Comparison of ENCODE assay signal across 8 mouse cellular contexts in the genomic region with DNA sequence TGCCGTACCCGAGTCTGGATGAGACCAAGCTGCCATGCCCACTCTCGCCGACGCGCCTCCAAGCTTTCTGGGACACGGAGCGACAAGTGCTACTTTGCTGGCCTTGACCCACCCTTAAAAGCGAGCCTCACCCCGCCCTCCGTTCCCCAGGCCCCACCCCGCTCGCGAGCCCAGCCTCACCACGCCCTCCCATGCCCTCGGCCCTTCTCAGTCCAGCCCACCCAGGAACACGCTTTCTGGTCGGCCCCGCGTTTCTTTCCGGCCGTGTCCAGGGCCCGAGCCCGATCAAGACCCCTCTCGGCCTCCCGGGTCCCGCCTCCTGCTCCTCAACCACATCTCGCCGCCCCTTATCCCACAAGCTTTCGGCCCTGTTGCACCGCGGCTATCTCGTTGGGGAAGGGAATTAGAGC. TPM values are rescaled to one million over a fixed set of nuclear protein-coding genes. Genes with fewer than 3 reads are reported as not detected.
DNase-seq lines count a peak whose midpoint lies in the region; ATAC-seq and TF ChIP-seq lines count a peak whose summit lies in the region.

No protein-coding gene starts in this region.

- TF ChIP-seq CTCF in liver, postnatal 0 days (IDR thresholded peaks at IDR 0.05; ENCODE audit: low read depth), result peak; percentile 30
- TF ChIP-seq CTCF in testis, adult 2 months (IDR thresholded peaks at IDR 0.05; ENCODE audit: control insufficient read depth, insufficient read depth, insufficient replicate concordance, low read depth, low read length), result no peak; the same call in 1 of the 2 replicates

- peak; percentile 79 for ATAC-seq in embryonic facial prominence, embryonic 15.5 days (ENCODE audit: insufficient number of reproducible peaks, low FRiP score, low TSS enrichment, low read depth)
- peak; percentile 74 for ATAC-seq in kidney, embryonic 14.5 days (ENCODE audit: low FRiP score, low TSS enrichment)
- peak; percentile 77 for ATAC-seq in liver, postnatal 0 days
- ATAC-seq in neural tube, embryonic 12.5 days (ENCODE audit: low FRiP score, low read depth), result peak; percentile 52

- H3K9me3 ChIP-seq in embryonic facial prominence, embryonic 15.5 days (replicated peaks), result no peaks in the 10 kb centered on the region
- no peaks in the 10 kb centered on the region for H3K9me3 ChIP-seq in heart, embryonic 10.5 days
- no peaks in the 10 kb centered on the region for H3K9me3 ChIP-seq in kidney, embryonic 14.5 days (ENCODE audit: control insufficient read depth, low read length)
- no peaks in the 10 kb centered on the region for H3K9me3 ChIP-seq in liver, postnatal 0 days (ENCODE audit: low read length)
- H3K9me3 ChIP-seq in neural tube, embryonic 12.5 days, result no peaks in the 10 kb centered on the region

- DNase-seq in 3T3-L1 (ENCODE audit: low read depth, low spot score) (peak; percentile 85), adipocyte (ENCODE audit: low spot score) (peak; percentile 89)
- peak; percentile 97 for DNase-seq in heart, embryonic 10.5 days (ENCODE audit: low spot score)
- peak; percentile 94 for DNase-seq in liver, postnatal 0 days

- WGBS in embryonic facial prominence, embryonic 15.5 days, result under 1% methylated on average over 31 of the region's 33 CpGs
- WGBS in heart, embryonic 10.5 days, result under 1% methylated on average over 33 of the region's 33 CpGs
- WGBS in kidney, embryonic 14.5 days, result under 1% methylated on average over 33 of the region's 33 CpGs
- WGBS in liver, postnatal 0 days (ENCODE audit: insufficient replicate concordance), result 0% methylated on average over 32 of the region's 33 CpGs
- WGBS in neural tube, embryonic 12.5 days, result under 1% methylated on average over 33 of the region's 33 CpGs

- H3K4me2 ChIP-seq in embryonic facial prominence, embryonic 15.5 days (replicated peaks), result peak overlapping the region; percentile 61
- H3K4me2 ChIP-seq in kidney, embryonic 14.5 days (replicated peaks; ENCODE audit: low read depth, low read length), result peak overlapping the region; percentile 87
- H3K4me2 ChIP-seq in liver, postnatal 0 days (ENCODE audit: low read depth, low read length), result peak overlapping the region; percentile 91
- H3K4me2 ChIP-seq in neural tube, embryonic 12.5 days (replicated peaks), result peak overlapping the region; percentile 97

- H3K36me3 ChIP-seq in embryonic facial prominence, embryonic 15.5 days, result peaks cover 15% of the 10 kb centered on the region
- peaks cover 26% of the 10 kb centered on the region for H3K36me3 ChIP-seq in heart, embryonic 10.5 days
- H3K36me3 ChIP-seq in kidney, embryonic 14.5 days (ENCODE audit: control insufficient read depth, insufficient read depth, low read length), result peaks cover 20% of the 10 kb centered on the region
- H3K36me3 ChIP-seq in liver, postnatal 0 days (replicated peaks; ENCODE audit: insufficient read depth, low read length), result peaks cover 8% of the 10 kb centered on the region
- peaks cover 17% of the 10 kb centered on the region for H3K36me3 ChIP-seq in neural tube, embryonic 12.5 days
- no peaks in the 10 kb centered on the region for H3K36me3 ChIP-seq in testis, adult 2 months (ENCODE audit: control insufficient read depth, insufficient read depth, low read length)

- no peaks in the 10 kb centered on the region for H3K27me3 ChIP-seq in embryonic facial prominence, embryonic 15.5 days
- no peaks in the 10 kb centered on the region for H3K27me3 ChIP-seq in heart, embryonic 10.5 days (ENCODE audit: insufficient read depth, poor library complexity, severe bottlenecking)
- H3K27me3 ChIP-seq in kidney, embryonic 14.5 days (ENCODE audit: control insufficient read depth, insufficient read depth, low read length), result no peaks in the 10 kb centered on the region
- no peaks in the 10 kb centered on the region for H3K27me3 ChIP-seq in liver, postnatal 0 days (ENCODE audit: insufficient read depth, low read length)
- H3K27me3 ChIP-seq in neural tube, embryonic 12.5 days (replicated peaks), result peaks cover 3% of the 10 kb centered on the region; the same call in 1 of the 2 replicates
- H3K27me3 ChIP-seq in testis, adult 2 months (ENCODE audit: control insufficient read depth, insufficient read depth, low read length), result no peaks in the 10 kb centered on the region

- peak overlapping the region; percentile 98 for H3K4me3 ChIP-seq in embryonic facial prominence, embryonic 15.5 days (replicated peaks)
- H3K4me3 ChIP-seq in heart, embryonic 10.5 days, result peak overlapping the region; percentile 79
- peak overlapping the region; percentile 80 for H3K4me3 ChIP-seq in kidney, embryonic 14.5 days (ENCODE audit: low read length)
- H3K4me3 ChIP-seq in liver, postnatal 0 days (ENCODE audit: low read depth, low read length), result peak overlapping the region; percentile 84
- peak overlapping the region; percentile 86 for H3K4me3 ChIP-seq in neural tube, embryonic 12.5 days
- peak overlapping the region; percentile 97 for H3K4me3 ChIP-seq in testis, adult 2 months (ENCODE audit: control insufficient read depth, low read depth, low read length)

- TF ChIP-seq POLR2A in testis, adult 2 months (IDR thresholded peaks at IDR 0.05; ENCODE audit: control insufficient read depth, low read depth, low read length), result peak; percentile 89

- peak overlapping the region; percentile 89 for H3K9ac ChIP-seq in embryonic facial prominence, embryonic 15.5 days
- H3K9ac ChIP-seq in kidney, embryonic 14.5 days (ENCODE audit: low read depth, low read length), result peak overlapping the region; percentile 94
- H3K9ac ChIP-seq in liver, postnatal 0 days (replicated peaks), result peak overlapping the region; percentile 89
- peak overlapping the region; percentile 86 for H3K9ac ChIP-seq in neural tube, embryonic 12.5 days

- peak; percentile 27; the same call in 1 of the 2 replicates for TF ChIP-seq EP300 in liver, postnatal 0 days (IDR thresholded peaks at IDR 0.05; ENCODE audit: low read depth)

- H3K27ac ChIP-seq in embryonic facial prominence, embryonic 15.5 days (replicated peaks), result peak overlapping the region; percentile 99
- peak overlapping the region; percentile 95 for H3K27ac ChIP-seq in heart, embryonic 10.5 days
- peak overlapping the region; percentile 100 for H3K27ac ChIP-seq in kidney, embryonic 14.5 days (ENCODE audit: low read depth, low read length)
- H3K27ac ChIP-seq in liver, postnatal 0 days (ENCODE audit: low read depth), result peak overlapping the region; percentile 99
- H3K27ac ChIP-seq in neural tube, embryonic 12.5 days, result peak overlapping the region; percentile 93
- peak overlapping the region; percentile 98 for H3K27ac ChIP-seq in testis, adult 2 months (ENCODE audit: control insufficient read depth, insufficient read depth, low read depth, low read length)

- H3K4me1 ChIP-seq in embryonic facial prominence, embryonic 15.5 days, result peaks cover 50% of the 10 kb centered on the region
- H3K4me1 ChIP-seq in heart, embryonic 10.5 days, result peaks cover 51% of the 10 kb centered on the region
- H3K4me1 ChIP-seq in kidney, embryonic 14.5 days (ENCODE audit: control insufficient read depth, insufficient read depth, low read length), result peaks cover 44% of the 10 kb centered on the region
- H3K4me1 ChIP-seq in liver, postnatal 0 days (ENCODE audit: insufficient read depth), result peaks cover 45% of the 10 kb centered on the region
- H3K4me1 ChIP-seq in neural tube, embryonic 12.5 days, result peaks cover 49% of the 10 kb centered on the region
- peaks cover 20% of the 10 kb centered on the region for H3K4me1 ChIP-seq in testis, adult 2 months (ENCODE audit: control insufficient read depth, insufficient read depth, low read length)

RNA-seq across cellular contexts. Expression of gene Nfe2l1, which starts 0.4 kb away (rescaled TPM):
- 71.7 and 76.0 TPM in 2 replicates for polyA plus RNA-seq in embryonic facial prominence, embryonic 15.5 days (2015; fragmentation: Nextera tagmentation; extraction: Ambion mirVana)
- polyA plus RNA-seq in heart, embryonic 10.5 days (2016; fragmentation: Nextera tagmentation; extraction: Ambion mirVana), result 65.0 and 78.7 TPM in 2 replicates
- 37.3 and 43.2 TPM in 2 replicates for polyA plus RNA-seq in kidney, embryonic 14.5 days (2014; fragmentation: Nextera tagmentation; extraction: Ambion mirVana)
- 17.6 and 22.1 TPM in 2 replicates for polyA plus RNA-seq in liver, postnatal 0 days (2015; fragmentation: Nextera tagmentation; extraction: Ambion mirVana)
- 75.5 and 79.5 TPM in 2 replicates for polyA plus RNA-seq in neural tube, embryonic 12.5 days (2016; fragmentation: Nextera tagmentation; extraction: Ambion mirVana)
- polyA plus RNA-seq in testis, adult 2 months (2012; rRNA removed), result 46.7 and 59.1 TPM in 2 replicates

RNA-seq across cellular contexts. Expression of gene Copz2, which starts 20.3 kb away (rescaled TPM):
- polyA plus RNA-seq in embryonic facial prominence, embryonic 15.5 days (2015; fragmentation: Nextera tagmentation; extraction: Ambion mirVana), result 191 and 194 TPM in 2 replicates
- polyA plus RNA-seq in heart, embryonic 10.5 days (2016; fragmentation: Nextera tagmentation; extraction: Ambion mirVana), result 86.6 and 90.1 TPM in 2 replicates
- 94.7 and 106 TPM in 2 replicates for polyA plus RNA-seq in kidney, embryonic 14.5 days (2014; fragmentation: Nextera tagmentation; extraction: Ambion mirVana)
- polyA plus RNA-seq in liver, postnatal 0 days (2015; fragmentation: Nextera tagmentation; extraction: Ambion mirVana), result 51.0 and 55.5 TPM in 2 replicates
- 41.4 and 46.9 TPM in 2 replicates for polyA plus RNA-seq in neural tube, embryonic 12.5 days (2016; fragmentation: Nextera tagmentation; extraction: Ambion mirVana)
- 5.3 and 6.7 TPM in 2 replicates for polyA plus RNA-seq in testis, adult 2 months (2012; rRNA removed)

RNA-seq across cellular contexts. Expression of gene Cbx1, which starts 40.5 kb away (rescaled TPM):
- polyA plus RNA-seq in embryonic facial prominence, embryonic 15.5 days (2015; fragmentation: Nextera tagmentation; extraction: Ambion mirVana), result 93.4 and 102 TPM in 2 replicates
- 62.5 and 101 TPM in 2 replicates for polyA plus RNA-seq in heart, embryonic 10.5 days (2016; fragmentation: Nextera tagmentation; extraction: Ambion mirVana)
- 137 and 181 TPM in 2 replicates for polyA plus RNA-seq in kidney, embryonic 14.5 days (2014; fragmentation: Nextera tagmentation; extraction: Ambion mirVana)
- 20.7 and 24.9 TPM in 2 replicates for polyA plus RNA-seq in liver, postnatal 0 days (2015; fragmentation: Nextera tagmentation; extraction: Ambion mirVana)
- 125 and 143 TPM in 2 replicates for polyA plus RNA-seq in neural tube, embryonic 12.5 days (2016; fragmentation: Nextera tagmentation; extraction: Ambion mirVana)
- polyA plus RNA-seq in testis, adult 2 months (2012; rRNA removed), result 15.4 and 16.6 TPM in 2 replicates

RNA-seq across cellular contexts. Expression of gene Snx11, which starts 52.0 kb away (rescaled TPM):
- 22.4 and 23.8 TPM in 2 replicates for polyA plus RNA-seq in embryonic facial prominence, embryonic 15.5 days (2015; fragmentation: Nextera tagmentation; extraction: Ambion mirVana)
- polyA plus RNA-seq in heart, embryonic 10.5 days (2016; fragmentation: Nextera tagmentation; extraction: Ambion mirVana), result 16.6 and 17.8 TPM in 2 replicates
- 8.6 and 10.2 TPM in 2 replicates for polyA plus RNA-seq in kidney, embryonic 14.5 days (2014; fragmentation: Nextera tagmentation; extraction: Ambion mirVana)
- 7.0 and 7.5 TPM in 2 replicates for polyA plus RNA-seq in liver, postnatal 0 days (2015; fragmentation: Nextera tagmentation; extraction: Ambion mirVana)
- 57.0 and 58.4 TPM in 2 replicates for polyA plus RNA-seq in neural tube, embryonic 12.5 days (2016; fragmentation: Nextera tagmentation; extraction: Ambion mirVana)
- polyA plus RNA-seq in testis, adult 2 months (2012; rRNA removed), result 15.2 and 16.8 TPM in 2 replicates

Comparison
In these comparisons a context has a peak if more than half of its experiments do, and no peak if none do; other contexts are left out.
1. Peak in every context shown above with its lines: DNase-seq, ATAC-seq, H3K4me3 ChIP-seq and H3K27ac ChIP-seq.